Mouse (Mus musculus) midbrain, embryonic 11.5 days (tissue): ENCODE results near the gene Olfr1402. TPM values are rescaled to one million over a fixed set of nuclear protein-coding genes. Genes with fewer than 3 reads are reported as not detected.
A peak's percentile ranks its signal among the peaks of the same experiment; 100 is the strongest.

Experiments
- ATAC-seq: fragments of 200-750 bp; cut with Nextera tagmentation; 2 replicates; pipeline ENCODE4 v1.8.0; 2017; ENCODE audit warnings: moderate TSS enrichment, moderate library complexity; ENCODE audit not compliant: low FRiP score
- DNase-seq: peaks from one replicate; pipeline ENCODE4 v3.0.0; 2015; ENCODE audit warnings: low spot score; ENCODE audit errors: missing footprints
- H3K27ac ChIP-seq: fragments of 300-500 bp; sonication (generic); 2 replicates; pipeline ENCODE4 v1.5.1; 2014; ENCODE audit warnings: low read depth, low read length
- H3K27me3 ChIP-seq: fragments of 300-500 bp; sonication (generic); 2 replicates; pipeline ENCODE4 v1.6.1; 2014; ENCODE audit warnings: mild to moderate bottlenecking, low read length, moderate library complexity, mixed read lengths; ENCODE audit not compliant: control insufficient read depth, insufficient read depth
- H3K36me3 ChIP-seq: fragments of 300-500 bp; sonication (generic); 2 replicates; pipeline ENCODE4 v1.6.1; 2014; ENCODE audit warnings: mild to moderate bottlenecking, low read length, moderate library complexity, mixed read lengths; ENCODE audit not compliant: control insufficient read depth, insufficient read depth
- H3K4me1 ChIP-seq: fragments of 300-500 bp; sonication (generic); 2 replicates; pipeline ENCODE4 v1.6.1; 2014; ENCODE audit warnings: low read length; ENCODE audit not compliant: control insufficient read depth, insufficient read depth
- H3K4me2 ChIP-seq: fragments of 300-500 bp; sonication (generic); 2 replicates; pipeline ENCODE4 v1.6.1; 2014; ENCODE audit warnings: mild to moderate bottlenecking, moderate library complexity
- H3K4me3 ChIP-seq: fragments of 300-500 bp; sonication (generic); 2 replicates; pipeline ENCODE4 v1.5.1; 2014; ENCODE audit warnings: low read depth, low read length
- H3K9ac ChIP-seq: fragments of 300-500 bp; sonication (generic); 2 replicates; pipeline ENCODE4 v1.6.1; 2014; ENCODE audit warnings: low read length
- H3K9me3 ChIP-seq: fragments of 300-500 bp; sonication (generic); 2 replicates; pipeline ENCODE4 v1.6.1; 2016; ENCODE audit warnings: low read length; ENCODE audit not compliant: control insufficient read depth
- whole genome bisulfite sequencing: fragments of 180-500 bp; shearing (Covaris S2); extraction: QIAGEN DNeasy Blood & Tissue Kit; methylation state at CpG from one replicate; pipeline ENCODE4 v1.1.7; 2014; 5-methylcytosine and 5-hydroxymethylcytosine counted together
- polyA plus RNA-seq: library from polyadenylated mRNA; unstranded; fragments of >200 nt; fragmentation: Nextera tagmentation; extraction: Ambion mirVana; gene quantifications from 2 replicates; pipeline ENCODE4 v1.2.1, GENCODE M21; 2014

Gene Olfr1402
- polyA plus RNA-seq, result not detected in 2 replicates

GRCm38 (mm10) chr3:97421920-97422319 is at the start of gene Olfr1402:
Olfr1402 (minus strand) TSS chr3:97422020.
- no peak within 1 kb of the TSS for H3K9ac ChIP-seq
- H3K36me3 ChIP-seq, result no peaks in the 10 kb centered on the region
- no peak within 1 kb of the TSS for H3K4me3 ChIP-seq
- H3K27me3 ChIP-seq, result no peaks in the 10 kb centered on the region
- ATAC-seq (no peak), DNase-seq (no peak)
- H3K27ac ChIP-seq, result no peak within 1 kb of the TSS
- H3K4me2 ChIP-seq, result no peak within 1 kb of the TSS
- H3K4me1 ChIP-seq, result no peaks in the 10 kb centered on the region
- 74% methylated on average over 1 of the region's 1 CpGs for WGBS
- H3K9me3 ChIP-seq, result no peaks in the 10 kb centered on the region

GRCm38 (mm10) chr3:97455286-97455685 is 33.5 kb upstream of the Olfr1402 start:
- ATAC-seq, result no peak
- Histone ChIP-seq H3K9ac (no peak overlapping the region), H3K27ac (no peak overlapping the region), H3K4me1 (no peaks in the 10 kb centered on the region), H3K36me3 (no peaks in the 10 kb centered on the region), H3K4me3 (no peak overlapping the region), H3K27me3 (no peaks in the 10 kb centered on the region), H3K4me2 (no peak overlapping the region), H3K9me3 (no peaks in the 10 kb centered on the region)
- DNase-seq, result no peak
- WGBS, result 88% methylated on average over 4 of the region's 4 CpGs

GRCm38 (mm10) chr3:97438619-97439018 is 16.8 kb upstream of the Olfr1402 start:
- Histone ChIP-seq H3K4me1 (no peaks in the 10 kb centered on the region), H3K4me2 (no peak overlapping the region), H3K9me3 (no peaks in the 10 kb centered on the region), H3K36me3 (no peaks in the 10 kb centered on the region), H3K27ac (no peak overlapping the region), H3K9ac (no peak overlapping the region), H3K27me3 (no peaks in the 10 kb centered on the region), H3K4me3 (no peak overlapping the region)
- ATAC-seq (no peak), DNase-seq (no peak)
- WGBS, result 90% methylated on average over 2 of the region's 2 CpGs

GRCm38 (mm10) chr3:97394289-97394688 is 27.5 kb downstream of the Olfr1402 start:
- Histone ChIP-seq H3K36me3 (no peaks in the 10 kb centered on the region), H3K9ac (no peak overlapping the region), H3K4me3 (no peak overlapping the region), H3K4me1 (no peaks in the 10 kb centered on the region), H3K9me3 (no peaks in the 10 kb centered on the region), H3K4me2 (no peak overlapping the region), H3K27me3 (no peaks in the 10 kb centered on the region), H3K27ac (no peak overlapping the region)
- ATAC-seq, result no peak
- peak; percentile 81 for DNase-seq
- WGBS, result 64% methylated on average over 1 of the region's 1 CpGs

- Histone ChIP-seq H3K9me3 (no peaks in the 10 kb centered on the region), H3K27me3 (no peaks in the 10 kb centered on the region), H3K4me3 (no peak overlapping the region), H3K4me1 (no peaks in the 10 kb centered on the region), H3K4me2 (no peak overlapping the region), H3K9ac (no peak overlapping the region), H3K36me3 (no peaks in the 10 kb centered on the region), H3K27ac (no peak overlapping the region)
- WGBS, result 69% methylated on average over 5 of the region's 5 CpGs
- DNase-seq (no peak), ATAC-seq (no peak)
Measured at GRCm38 (mm10) chr3:97393079-97393478, 28.7 kb downstream of the Olfr1402 start.

GRCm38 (mm10) chr3:97370382-97370781 is 51.4 kb downstream of the Olfr1402 start:
- ATAC-seq, result no peak
- DNase-seq, result no peak

GRCm38 (mm10) chr3:97363418-97364098 is 58.3 kb downstream of the Olfr1402 start:
- Histone ChIP-seq H3K27ac (no peak overlapping the region), H3K4me1 (no peaks in the 10 kb centered on the region), H3K4me2 (no peak overlapping the region), H3K9me3 (no peaks in the 10 kb centered on the region), H3K4me3 (no peak overlapping the region), H3K9ac (no peak overlapping the region), H3K36me3 (no peaks in the 10 kb centered on the region), H3K27me3 (no peaks in the 10 kb centered on the region)
- DNase-seq, result peak; percentile 53
- WGBS, result 83% methylated on average over 3 of the region's 3 CpGs
- ATAC-seq, result no peak

More at GRCm38 (mm10) chr3:97370382-97370781, 51.4 kb downstream of the Olfr1402 start:
- no peak overlapping the region for H3K27ac ChIP-seq
- no peaks in the 10 kb centered on the region for H3K27me3 ChIP-seq
- H3K4me3 ChIP-seq, result no peak overlapping the region
- H3K4me2 ChIP-seq, result no peak overlapping the region
- no peaks in the 10 kb centered on the region for H3K9me3 ChIP-seq
- no peak overlapping the region for H3K9ac ChIP-seq
- H3K4me1 ChIP-seq, result no peaks in the 10 kb centered on the region
- no peaks in the 10 kb centered on the region for H3K36me3 ChIP-seq

- 37% methylated on average over 1 of the region's 1 CpGs for WGBS
- H3K27me3 ChIP-seq, result no peaks in the 10 kb centered on the region
- no peak overlapping the region for H3K9ac ChIP-seq
- H3K36me3 ChIP-seq, result no peaks in the 10 kb centered on the region
- no peak overlapping the region for H3K4me3 ChIP-seq
- H3K4me2 ChIP-seq, result no peak overlapping the region
- H3K27ac ChIP-seq, result no peak overlapping the region
- no peak for ATAC-seq
- no peaks in the 10 kb centered on the region for H3K4me1 ChIP-seq
- H3K9me3 ChIP-seq, result no peaks in the 10 kb centered on the region
- DNase-seq, result peak; percentile 49
Measured at GRCm38 (mm10) chr3:97358448-97358847, 63.4 kb downstream of the Olfr1402 start.
